Mouse (Mus musculus) ES-E14 (cell line): ENCODE results near the gene Sulf2.

Experiments used
- CHD2 ChIP-seq: IDR thresholded peaks from 2 replicates; pipeline ENCODE4 v1.6.1; 2014; ENCODE audit warnings: mild to moderate bottlenecking, low read depth, low read length, inconsistent platforms
- HCFC1 ChIP-seq: IDR thresholded peaks from 2 replicates; pipeline ENCODE4 v1.6.1; 2012; ENCODE audit warnings: low read length, inconsistent platforms, borderline replicate concordance; ENCODE audit not compliant: insufficient read depth
- MAFK ChIP-seq: IDR thresholded peaks from 2 replicates; pipeline ENCODE4 v1.6.1; 2014; ENCODE audit warnings: mild to moderate bottlenecking, low read depth, low read length, inconsistent platforms; ENCODE audit not compliant: insufficient read depth
- ZC3H11A ChIP-seq: IDR thresholded peaks from 2 replicates; pipeline ENCODE4 v1.6.1; 2012; ENCODE audit warnings: low read depth, mild to moderate bottlenecking, inconsistent platforms, low read length, borderline replicate concordance
- ZNF384 ChIP-seq: IDR thresholded peaks from 2 replicates; pipeline ENCODE4 v1.6.1; 2012; ENCODE audit warnings: low read depth, low read length, inconsistent platforms

- TF ChIP-seq ZNF384 (no peak), CHD2 (no peak), HCFC1 (no peak), ZC3H11A (no peak), MAFK (no peak)
Observed at GRCm38 (mm10) chr2:166197064-166197463, 41.6 kb upstream of the Sulf2 start.
